Mouse (Mus musculus) megakaryocyte, embryonic 14.5 days (primary cell): ENCODE data around the gene Adarb1.

Experiments
- FLI1 ChIP-seq: IDR thresholded peaks from 2 replicates; pipeline ENCODE4 v1.6.1; 2012; ENCODE audit warnings: low read length, inconsistent platforms, mixed read lengths
- GATA1 ChIP-seq: IDR thresholded peaks from 3 replicates; pipeline ENCODE4 v1.6.1; 2012; ENCODE audit warnings: mixed read lengths, low read length, inconsistent platforms, borderline replicate concordance

- TF ChIP-seq GATA1 = no peak
- TF ChIP-seq FLI1 = no peak
These were observed 32.0 kb upstream of the Adarb1 start for GRCm38 (mm10) chr10:77450159-77450464.
